Mouse (Mus musculus): ENCODE measurements at regions not wholly inside any gene's neighbourhood (a gene's known extent, or its start where the extent isn't known, plus 50 kb on each side); places are given as distances from the start of the nearest gene placed in this dataset.

GRCm38 (mm10) chr4:12263197-12263596, 91.4 kb upstream of the Fam92a start:
- DNase-seq (ENCODE audit: low spot score) = peak; percentile 43

DNA sequence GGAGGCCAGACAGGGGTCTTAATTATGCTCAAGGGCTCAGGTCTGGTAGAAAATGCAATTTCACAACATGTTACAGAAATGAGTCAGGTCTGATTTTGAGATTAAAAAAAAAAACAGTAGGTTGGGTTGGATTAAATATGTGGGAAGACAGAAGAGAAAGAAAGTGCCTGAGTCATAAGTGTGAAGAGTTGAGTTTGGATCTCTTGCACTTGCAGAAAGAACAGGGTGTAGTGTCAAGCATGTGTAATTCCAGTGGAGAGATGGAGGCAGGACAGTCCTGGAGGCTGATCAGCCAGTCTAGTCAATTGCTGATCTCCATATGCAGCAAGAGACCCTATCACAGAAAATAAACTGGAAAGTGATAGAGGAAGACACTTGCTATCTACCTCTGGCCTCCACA, 76.2 kb upstream of the Fam92a start:
- no peak for DNase-seq (ENCODE audit: low spot score)

GRCm38 (mm10) chr4:12246595-12246994, 74.8 kb upstream of the Fam92a start:
- no peak for DNase-seq (ENCODE audit: low spot score)

- peak; percentile 90 for DNase-seq (ENCODE audit: low spot score)
These were observed 69.2 kb upstream of the Fam92a start for GRCm38 (mm10) chr4:12240941-12241571.

DNA sequence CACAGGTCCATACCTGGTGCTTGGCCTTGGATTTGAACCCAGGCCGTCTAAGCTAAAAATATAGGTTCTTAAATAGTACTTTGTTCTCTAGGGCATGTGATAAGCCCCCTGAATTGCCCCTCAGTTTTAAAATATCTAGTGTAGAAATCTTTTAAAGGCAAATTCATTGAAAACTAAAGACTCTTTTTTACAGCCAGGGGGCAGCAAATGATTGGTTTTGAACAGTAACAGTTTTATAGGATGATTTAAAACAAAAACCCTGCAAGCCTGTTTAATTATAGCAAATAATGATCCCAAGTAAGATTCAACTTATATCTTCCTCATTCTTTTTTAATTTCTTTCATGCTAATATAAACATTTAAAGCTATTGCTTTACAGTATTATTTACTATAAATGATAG, 58.9 kb upstream of the Fam92a start:
- peak; percentile 47 for DNase-seq (ENCODE audit: low spot score)
